Mouse (Mus musculus) heart, embryonic 15.5 days (tissue): Measurements from ENCODE around the gene Dgki. TPM values are rescaled to one million over a fixed set of nuclear protein-coding genes. Genes with fewer than 3 reads are reported as not detected.

Source experiments
- ATAC-seq: fragments of 200-750 bp; cut with Nextera tagmentation; replicated peaks from 2 replicates; pipeline ENCODE4 v1.8.0; 2017; ENCODE audit warnings: low read depth, moderate TSS enrichment; ENCODE audit not compliant: insufficient number of reproducible peaks, insufficient read depth, low FRiP score
- H3K27ac ChIP-seq: fragments of 300-500 bp; sonication (generic); 2 replicates; pipeline ENCODE4 v1.5.1; 2015; ENCODE audit warnings: mild to moderate bottlenecking, inconsistent platforms
- H3K27me3 ChIP-seq: fragments of 300-500 bp; sonication (generic); 2 replicates; pipeline ENCODE4 v1.6.1; 2015; ENCODE audit warnings: inconsistent platforms
- H3K36me3 ChIP-seq: fragments of 300-500 bp; sonication (generic); 2 replicates; pipeline ENCODE4 v1.6.1; 2015; ENCODE audit warnings: mild to moderate bottlenecking, inconsistent platforms
- H3K4me1 ChIP-seq: fragments of 300-500 bp; sonication (generic); replicated peaks from 2 replicates; pipeline ENCODE4 v1.6.1; 2015; ENCODE audit warnings: inconsistent platforms
- H3K4me2 ChIP-seq: fragments of 300-500 bp; sonication (generic); 2 replicates; pipeline ENCODE4 v1.6.1; 2015; ENCODE audit warnings: inconsistent platforms, mild to moderate bottlenecking, moderate library complexity
- H3K4me3 ChIP-seq: fragments of 300-500 bp; sonication (generic); 2 replicates; pipeline ENCODE4 v1.5.1; 2015; ENCODE audit warnings: mild to moderate bottlenecking, inconsistent platforms
- H3K9ac ChIP-seq: fragments of 300-500 bp; sonication (generic); 2 replicates; pipeline ENCODE4 v1.6.1; 2015; ENCODE audit warnings: mild to moderate bottlenecking, inconsistent platforms
- H3K9me3 ChIP-seq: fragments of 300-500 bp; sonication (generic); replicated peaks from 2 replicates; pipeline ENCODE4 v1.6.1; 2016; ENCODE audit warnings: inconsistent platforms
- WGBS: fragments of 180-500 bp; shearing (Covaris S2); methylation state at CpG from one replicate; pipeline ENCODE4 v1.1.7; 2015; ENCODE audit warnings: mixed read lengths; 5-methylcytosine and 5-hydroxymethylcytosine counted together
- polyA plus RNA-seq: library from polyadenylated mRNA; unstranded; fragments of >200 nt; fragmentation: Nextera tagmentation; extraction: Ambion mirVana; gene quantifications from 2 replicates; pipeline ENCODE4 v1.2.1, GENCODE M21; 2015

Gene Dgki
- polyA plus RNA-seq, 1 experiment from 2014 or later = 0.48 TPM

DNA sequence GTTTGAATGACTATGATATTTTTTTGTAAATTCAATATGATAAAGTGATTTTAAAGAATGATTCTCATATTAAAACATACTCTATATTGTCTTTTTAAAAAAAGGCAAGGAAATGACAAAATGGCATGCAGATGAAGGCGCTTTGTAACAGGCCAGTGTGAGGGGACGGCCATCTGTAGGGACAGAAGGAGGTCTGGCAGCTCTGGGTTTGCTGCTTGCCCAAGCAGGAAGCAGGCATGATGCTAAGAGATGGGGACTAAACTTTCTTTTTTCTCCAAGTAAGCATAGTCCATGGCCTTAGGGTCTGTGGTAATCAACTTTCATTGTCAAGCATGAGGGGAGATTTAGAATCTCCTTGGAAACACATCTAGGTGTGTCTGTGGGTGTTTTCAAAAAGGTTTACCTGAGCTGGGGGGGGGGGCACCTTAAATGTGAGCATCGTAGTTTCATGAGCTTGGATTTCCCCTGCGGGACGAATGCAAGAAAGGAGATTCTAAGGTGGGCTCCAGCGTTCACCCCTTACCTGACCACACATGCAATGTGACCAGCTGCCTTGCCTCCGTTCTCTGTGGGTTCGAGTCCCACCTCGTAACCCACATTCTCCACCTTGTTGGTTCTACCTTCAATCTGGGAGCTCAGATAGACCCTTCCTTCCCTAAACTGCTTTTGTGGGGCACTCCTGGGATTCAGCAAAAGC lies 26.1 kb upstream of the Dgki start:
- no peaks in the 10 kb centered on the region for H3K9me3 ChIP-seq
- WGBS = 86% methylated on average over 9 of the region's 9 CpGs
- no peaks in the 10 kb centered on the region for H3K27me3 ChIP-seq
- H3K27ac ChIP-seq = peak overlapping the region; percentile 49; the same call in 1 of the 2 replicates
- H3K4me1 ChIP-seq = peaks cover 36% of the 10 kb centered on the region
- peaks cover under 1% of the 10 kb centered on the region; the same call in 1 of the 2 replicates for H3K36me3 ChIP-seq
- no peak overlapping the region for H3K4me3 ChIP-seq
- no peak for ATAC-seq
- H3K4me2 ChIP-seq = no peak overlapping the region
- H3K9ac ChIP-seq = 0 out of 2 replicates have a peak overlapping the region, but pooled peaks have one; percentile 1

DNA sequence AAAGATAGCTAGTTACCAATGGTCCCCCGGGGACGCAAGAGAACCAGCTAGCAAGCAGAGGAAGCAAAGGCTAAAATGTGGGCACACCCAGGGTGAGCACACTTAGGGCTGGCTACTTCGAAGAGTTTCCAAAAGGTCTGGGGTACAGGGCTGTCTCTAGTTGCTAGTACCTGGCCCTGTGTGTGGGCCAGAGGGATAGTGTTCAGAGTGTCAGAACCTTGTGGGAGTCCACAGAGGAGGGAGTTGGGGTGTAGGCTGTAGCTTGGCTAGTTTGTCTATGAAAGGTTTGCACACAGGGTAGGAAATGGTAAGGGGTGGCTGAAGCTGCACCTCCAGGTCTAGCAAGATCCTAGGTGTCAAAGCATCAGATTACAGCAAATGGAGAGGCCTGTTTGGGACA lies 25.1 kb upstream of the Dgki start:
- no peak overlapping the region for H3K4me3 ChIP-seq
- no peak overlapping the region for H3K27ac ChIP-seq
- no peaks in the 10 kb centered on the region for H3K27me3 ChIP-seq
- no peaks in the 10 kb centered on the region for H3K36me3 ChIP-seq
- H3K9ac ChIP-seq = no peak overlapping the region
- H3K4me1 ChIP-seq = peaks cover 29% of the 10 kb centered on the region
- H3K9me3 ChIP-seq = no peaks in the 10 kb centered on the region
- ATAC-seq = no peak
- 77% methylated on average over 3 of the region's 3 CpGs for WGBS
- H3K4me2 ChIP-seq = no peak overlapping the region

DNA sequence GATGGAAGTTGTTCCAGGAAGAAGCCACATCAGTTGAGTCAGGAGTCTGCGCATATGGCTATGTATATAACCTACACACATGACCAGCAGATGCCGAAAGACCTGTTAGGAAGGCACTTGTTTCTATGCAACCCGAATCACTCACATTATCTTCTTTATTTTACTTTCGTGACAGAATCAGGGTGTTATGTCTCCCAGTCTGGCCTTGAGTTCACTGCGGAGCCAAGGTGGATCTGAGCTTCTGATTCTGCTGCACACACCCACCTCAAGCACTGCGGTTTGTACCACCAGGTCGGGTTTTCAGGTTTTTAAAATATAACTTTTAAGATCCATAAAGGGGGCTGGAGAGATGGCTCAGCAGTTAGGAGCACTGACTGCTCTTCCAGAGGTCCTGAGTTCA lies 22.7 kb upstream of the Dgki start:
- H3K36me3 ChIP-seq = no peaks in the 10 kb centered on the region
- H3K9ac ChIP-seq = no peak overlapping the region
- WGBS = 90% methylated on average over 7 of the region's 7 CpGs
- ATAC-seq = no peak
- no peak overlapping the region for H3K4me2 ChIP-seq
- peaks cover 12% of the 10 kb centered on the region for H3K4me1 ChIP-seq
- no peak overlapping the region for H3K27ac ChIP-seq
- no peaks in the 10 kb centered on the region for H3K9me3 ChIP-seq
- H3K4me3 ChIP-seq = no peak overlapping the region
- no peaks in the 10 kb centered on the region for H3K27me3 ChIP-seq

DNA sequence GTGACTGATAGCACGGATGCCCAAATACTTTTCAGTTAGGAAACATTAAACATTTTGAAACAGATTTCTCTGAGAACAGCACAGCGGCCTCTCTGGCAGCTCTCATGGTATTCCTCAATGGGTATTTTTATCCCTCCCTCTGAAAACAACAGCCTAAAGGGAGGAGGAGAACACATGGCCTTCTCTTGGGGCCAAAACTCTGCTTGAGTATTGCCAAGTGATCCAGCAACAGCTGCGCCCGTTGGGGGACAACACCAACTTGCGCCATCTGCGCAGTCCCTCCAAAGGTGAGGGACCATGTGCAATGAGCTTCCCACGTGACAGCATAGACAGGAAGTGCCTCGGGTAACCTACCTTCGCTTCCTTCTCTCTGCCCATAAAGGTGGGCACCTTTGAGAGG lies 22.1 kb upstream of the Dgki start:
- H3K9ac ChIP-seq = no peak overlapping the region
- peaks cover 8% of the 10 kb centered on the region for H3K4me1 ChIP-seq
- no peak for ATAC-seq
- WGBS = 84% methylated on average over 9 of the region's 9 CpGs
- no peaks in the 10 kb centered on the region for H3K36me3 ChIP-seq
- no peak overlapping the region for H3K4me3 ChIP-seq
- no peaks in the 10 kb centered on the region for H3K9me3 ChIP-seq
- H3K4me2 ChIP-seq = no peak overlapping the region
- H3K27ac ChIP-seq = no peak overlapping the region
- H3K27me3 ChIP-seq = no peaks in the 10 kb centered on the region

DNA sequence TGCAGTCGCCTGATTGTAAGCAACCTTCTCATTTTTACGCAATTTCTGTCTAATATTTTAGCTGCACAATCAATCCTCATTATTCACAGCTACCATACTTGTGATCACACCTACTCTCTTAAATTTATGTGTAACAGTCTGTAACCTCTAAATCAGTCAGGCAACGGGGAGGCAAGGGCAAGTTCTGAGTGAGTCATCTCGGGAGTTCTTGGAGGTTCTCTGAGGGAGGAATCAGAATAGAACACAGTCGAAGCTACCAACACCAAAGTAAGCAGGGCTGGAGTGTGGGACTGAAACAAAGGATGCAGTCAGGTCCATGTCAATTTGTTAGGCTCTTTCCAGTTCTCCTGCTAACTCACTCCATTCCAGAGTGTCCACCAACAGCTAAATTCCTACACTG lies 17.9 kb upstream of the Dgki start:
- 60% methylated on average over 5 of the region's 5 CpGs for WGBS
- Histone ChIP-seq H3K4me3 (no peak overlapping the region), H3K36me3 (no peaks in the 10 kb centered on the region), H3K9ac (no peak overlapping the region), H3K4me2 (no peak overlapping the region), H3K27ac (no peak overlapping the region), H3K27me3 (no peaks in the 10 kb centered on the region), H3K9me3 (no peaks in the 10 kb centered on the region), H3K4me1 (no peaks in the 10 kb centered on the region)
- ATAC-seq = no peak

DNA sequence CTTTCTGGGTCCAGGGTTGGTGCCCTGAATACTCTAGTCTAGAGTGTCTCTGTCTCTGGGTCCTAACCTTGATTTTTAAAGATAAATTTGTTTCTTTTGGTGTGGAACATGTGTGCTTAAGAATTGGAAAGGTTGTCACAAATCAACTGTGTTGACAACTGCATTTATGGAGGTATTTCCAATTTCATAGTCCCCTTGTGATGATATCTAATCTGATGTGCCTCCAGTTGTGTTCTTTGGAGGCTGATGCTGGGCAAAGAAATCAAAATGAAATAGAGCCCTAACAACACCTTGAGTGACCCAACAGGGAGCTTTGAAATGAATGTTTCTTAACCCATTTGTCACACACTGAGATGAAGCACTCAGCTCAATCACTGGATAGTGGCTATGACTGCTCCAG lies 15.5 kb upstream of the Dgki start:
- H3K9ac ChIP-seq = no peak overlapping the region
- no peak overlapping the region for H3K4me3 ChIP-seq
- no peak for ATAC-seq
- H3K27me3 ChIP-seq = no peaks in the 10 kb centered on the region
- H3K4me2 ChIP-seq = no peak overlapping the region
- no peak overlapping the region for H3K27ac ChIP-seq
- no peaks in the 10 kb centered on the region for H3K36me3 ChIP-seq
- H3K9me3 ChIP-seq = no peaks in the 10 kb centered on the region
- no peaks in the 10 kb centered on the region for H3K4me1 ChIP-seq

DNA sequence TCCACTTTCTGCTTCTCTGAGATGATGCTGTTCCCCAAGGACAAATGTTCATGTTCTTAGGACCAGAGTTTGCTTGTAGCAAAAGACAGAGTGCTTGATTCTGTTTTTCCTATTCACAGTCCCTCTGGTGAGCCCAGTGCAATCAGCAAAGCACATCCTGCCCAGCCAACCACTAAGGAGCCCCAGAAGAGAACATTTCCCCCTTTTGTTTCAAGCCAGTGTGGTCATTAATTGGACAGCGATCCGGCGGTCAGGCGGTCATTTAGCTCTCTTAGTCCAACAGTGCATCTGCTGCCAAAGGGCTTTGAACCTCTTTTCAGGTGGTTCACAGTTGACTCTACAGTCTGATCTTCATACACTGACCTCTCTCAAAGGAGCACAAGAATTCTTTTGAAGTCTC lies 10.6 kb upstream of the Dgki start:
- Histone ChIP-seq H3K9ac (no peak overlapping the region), H3K4me1 (no peaks in the 10 kb centered on the region), H3K27me3 (no peaks in the 10 kb centered on the region), H3K4me2 (no peak overlapping the region), H3K9me3 (no peaks in the 10 kb centered on the region), H3K4me3 (no peak overlapping the region), H3K36me3 (no peaks in the 10 kb centered on the region), H3K27ac (no peak overlapping the region)
- ATAC-seq = no peak
- WGBS = 86% methylated on average over 4 of the region's 4 CpGs

DNA sequence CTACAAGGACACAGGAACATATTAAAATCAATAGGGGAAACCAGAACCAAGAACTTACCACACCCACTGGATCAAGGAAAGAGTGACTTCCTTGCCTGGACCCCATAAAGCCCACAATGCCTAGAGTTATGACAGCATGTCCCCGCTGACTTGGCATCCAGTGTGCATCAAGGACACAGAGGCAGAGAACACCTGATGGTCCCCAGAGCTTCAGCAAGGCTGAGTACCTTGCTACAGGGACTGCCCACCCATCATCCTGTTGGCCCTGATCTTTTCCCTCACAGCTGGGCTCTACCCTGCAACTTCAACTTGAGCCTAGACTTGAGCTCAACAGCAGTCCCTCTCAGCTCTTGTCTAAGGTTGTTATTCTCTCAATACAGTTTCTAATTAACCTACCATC lies 6.6 kb upstream of the Dgki start:
- peaks cover 5% of the 10 kb centered on the region for H3K27me3 ChIP-seq
- H3K27ac ChIP-seq = no peak overlapping the region
- H3K4me2 ChIP-seq = no peak overlapping the region
- 88% methylated on average over 1 of the region's 1 CpGs for WGBS
- no peak overlapping the region for H3K9ac ChIP-seq
- H3K4me3 ChIP-seq = no peak overlapping the region
- no peaks in the 10 kb centered on the region for H3K4me1 ChIP-seq
- no peak for ATAC-seq
- no peaks in the 10 kb centered on the region for H3K36me3 ChIP-seq
- no peaks in the 10 kb centered on the region for H3K9me3 ChIP-seq

DNA sequence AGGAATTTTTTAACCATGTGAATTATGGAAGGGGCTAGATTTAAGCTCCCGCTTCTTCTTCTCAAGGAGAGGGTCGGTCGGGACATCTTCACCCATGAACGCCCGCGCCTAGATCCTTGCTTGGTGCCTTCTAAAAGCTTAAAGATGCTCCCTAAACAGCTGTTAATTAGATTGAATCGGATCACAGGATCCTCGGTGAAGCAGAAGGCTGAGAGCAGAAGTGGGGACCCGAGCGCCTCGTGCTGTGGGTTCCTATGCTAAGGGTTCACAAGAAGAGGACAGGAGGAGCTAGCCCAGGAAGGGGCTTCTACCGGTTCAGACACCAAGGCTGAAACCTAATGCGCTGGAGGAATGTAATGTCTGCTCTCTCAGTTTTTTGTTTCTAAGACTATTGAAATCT lies 508 bp upstream of the Dgki start:
- no peak for ATAC-seq
- H3K27ac ChIP-seq = no peak overlapping the region
- H3K4me1 ChIP-seq = peaks cover 22% of the 10 kb centered on the region
- no peak overlapping the region for H3K9ac ChIP-seq
- H3K4me2 ChIP-seq = peak overlapping the region; percentile 99
- H3K27me3 ChIP-seq = peaks cover 51% of the 10 kb centered on the region
- 18% methylated on average over 13 of the region's 13 CpGs for WGBS
- H3K4me3 ChIP-seq = peak overlapping the region; percentile 62
- no peaks in the 10 kb centered on the region for H3K36me3 ChIP-seq
- no peaks in the 10 kb centered on the region for H3K9me3 ChIP-seq

DNA sequence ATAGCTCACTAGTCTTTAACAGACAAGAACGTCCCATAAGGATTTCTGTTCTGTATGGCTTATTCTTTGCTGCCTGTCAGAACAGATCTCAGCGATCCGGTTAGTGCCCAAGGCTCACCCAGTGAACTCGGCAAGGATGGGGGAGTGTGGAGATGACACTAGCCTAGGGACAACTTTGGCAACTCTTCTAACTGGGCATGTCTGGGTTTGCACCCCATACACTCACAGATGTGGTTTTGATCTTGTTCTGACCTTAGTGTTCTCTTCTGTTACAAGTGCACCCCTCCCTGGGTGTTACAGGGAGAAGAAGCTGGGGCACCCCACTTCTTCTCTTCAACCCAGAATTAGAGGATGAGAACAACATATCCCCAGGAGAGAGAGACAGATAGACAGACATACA lies 1.0 kb downstream of the Dgki start:
- Histone ChIP-seq H3K4me3 (peak overlapping the region; percentile 62), H3K4me2 (peak overlapping the region; percentile 99), H3K4me1 (peaks cover 22% of the 10 kb centered on the region), H3K27ac (no peak overlapping the region), H3K36me3 (no peaks in the 10 kb centered on the region), H3K9ac (peak overlapping the region; percentile 53; the same call in 1 of the 2 replicates), H3K9me3 (no peaks in the 10 kb centered on the region), H3K27me3 (peaks cover 51% of the 10 kb centered on the region)
- ATAC-seq = no peak
- 38% methylated on average over 4 of the region's 4 CpGs for WGBS

DNA sequence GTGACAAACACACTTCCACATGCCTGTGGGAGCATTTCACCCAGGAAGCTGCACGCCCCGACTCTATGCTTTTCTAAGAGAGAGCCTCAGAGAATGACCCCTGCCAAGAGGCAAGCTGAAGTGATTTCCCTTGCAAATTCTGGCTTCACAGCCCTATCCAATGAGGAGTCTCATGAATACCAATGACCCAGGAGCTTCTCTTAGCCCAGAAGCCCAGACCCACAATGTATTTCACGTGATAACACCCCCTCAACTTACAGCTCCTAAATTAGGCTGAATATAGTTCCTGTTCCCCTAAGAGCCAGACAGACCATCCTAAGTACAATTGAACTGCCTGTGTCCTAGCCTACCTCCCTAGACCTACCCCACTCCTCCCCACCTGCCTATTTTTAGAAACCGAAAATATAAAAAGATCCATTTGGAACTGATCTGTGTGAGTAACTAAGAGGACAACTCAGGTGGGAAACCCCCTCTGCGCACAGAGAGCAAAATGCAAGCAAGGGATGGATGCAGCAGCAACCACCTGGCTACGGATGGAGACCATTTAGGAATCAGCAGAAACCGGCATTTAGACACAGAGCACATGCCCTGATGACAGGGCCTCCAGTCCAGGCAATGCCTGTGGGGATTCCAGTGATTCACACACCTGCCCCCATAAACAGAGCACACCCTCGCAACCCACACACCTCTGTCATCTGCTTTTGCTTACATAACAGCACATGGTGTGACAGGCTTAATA lies 2.1 kb downstream of the Dgki start:
- H3K27me3 ChIP-seq = peaks cover 51% of the 10 kb centered on the region
- WGBS = 46% methylated on average over 8 of the region's 8 CpGs
- no peaks in the 10 kb centered on the region for H3K36me3 ChIP-seq
- H3K4me3 ChIP-seq = no peak overlapping the region
- H3K9me3 ChIP-seq = no peaks in the 10 kb centered on the region
- no peak overlapping the region for H3K4me2 ChIP-seq
- ATAC-seq = no peak
- H3K4me1 ChIP-seq = peaks cover 22% of the 10 kb centered on the region
- no peak overlapping the region for H3K27ac ChIP-seq
- H3K9ac ChIP-seq = no peak overlapping the region

DNA sequence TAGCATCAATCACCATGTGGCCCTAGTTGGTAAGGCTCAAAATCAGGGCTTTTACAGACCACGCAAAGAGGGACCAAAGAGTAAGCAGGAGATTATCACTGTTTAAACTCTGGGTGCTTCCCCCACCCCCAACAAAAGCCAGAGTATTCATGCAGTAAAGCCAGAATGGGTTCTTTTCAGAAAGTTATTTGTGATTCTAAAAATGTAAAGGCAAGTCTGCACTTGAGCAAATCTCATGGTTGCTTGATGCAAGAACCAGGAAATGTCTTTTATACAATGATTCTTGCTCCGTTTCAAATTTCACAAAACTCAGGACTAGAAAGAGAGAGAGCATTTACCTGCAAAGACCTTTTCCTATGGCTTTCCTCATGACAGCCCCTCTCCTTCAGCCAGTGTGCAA lies 7.9 kb downstream of the Dgki start:
- Histone ChIP-seq H3K4me1 (no peaks in the 10 kb centered on the region), H3K36me3 (no peaks in the 10 kb centered on the region), H3K27ac (no peak overlapping the region), H3K9me3 (no peaks in the 10 kb centered on the region), H3K4me2 (no peak overlapping the region), H3K9ac (no peak overlapping the region), H3K4me3 (no peak overlapping the region), H3K27me3 (peaks cover 2% of the 10 kb centered on the region)
- no peak for ATAC-seq
- WGBS = 80% methylated on average over 2 of the region's 2 CpGs
